In genomic region chr6:70781336-70781735, GRCm38 (mm10) we compare ENCODE assay signal across 20 mouse cellular contexts. TPM values are rescaled to one million over a fixed set of nuclear protein-coding genes. Genes with fewer than 3 reads are reported as not detected.
DNase-seq lines count a peak whose midpoint lies in the region; ATAC-seq and TF ChIP-seq lines count a peak whose summit lies in the region.
"Had no signal": no experiment of that assay in that cellular context is flagged by ENCODE, and none has a peak within 500 bp of the region (broad histone marks: within the 10 kb centered on the region; RNA-seq: fewer than 3 reads in every experiment).

No protein-coding gene starts in this region.

- in situ Hi-C loops in Patski (cut with MboI; ENCODE audit: low pct_unique_long_range_greater_than_20kb), result no loop called here

- H3K4me2 ChIP-seq in hindbrain, embryonic 12.5 days (replicated peaks), result no peak overlapping the region
- H3K4me2 ChIP-seq: embryonic facial prominence, embryonic 12.5 days; forebrain, embryonic 13.5 days; forebrain, embryonic 15.5 days had no signal

- H3K4me1 ChIP-seq in hindbrain, embryonic 12.5 days, result peaks cover 6% of the 10 kb centered on the region; the same call in 1 of the 2 replicates

- peak; percentile 66 for ATAC-seq in Patski
- ATAC-seq in hindbrain, embryonic 12.5 days (ENCODE audit: low FRiP score), result no peak
- ATAC-seq: activated CD4-positive, CD25-positive, alpha-beta regulatory T cell, adult 4 months; forebrain, embryonic 13.5 days; forebrain, embryonic 15.5 days; forebrain, postnatal 0 days had no signal

- POLR2A ChIA-PET in Patski (lab: Charles Lee), result interaction anchor here (0.7 to 1.1 kb wide), 2 partner anchors 12 to 587 kb away, joined by 3 to 4 read pairs; no protein-coding TSS in a partner anchor

- CTCF ChIA-PET in Patski (lab: Charles Lee), result interaction anchor here (1.3 to 5.0 kb wide), 2 partner anchors 13 to 17 kb away, joined by 5 to 27 read pairs; no protein-coding TSS in a partner anchor

- no peak for TF ChIP-seq CTCF in Patski (IDR thresholded peaks at IDR 0.05)

- 92% methylated on average over 2 of the region's 2 CpGs for WGBS in hindbrain, embryonic 12.5 days

- H3K9me3 ChIP-seq in hindbrain, embryonic 12.5 days (replicated peaks), result no peaks in the 10 kb centered on the region
- H3K9me3 ChIP-seq: embryonic facial prominence, embryonic 10.5 days; embryonic facial prominence, embryonic 12.5 days; forebrain, embryonic 13.5 days; forebrain, embryonic 15.5 days had no signal

- H3K9ac ChIP-seq in hindbrain, embryonic 12.5 days, result no peak overlapping the region
- H3K9ac ChIP-seq: embryonic facial prominence, embryonic 12.5 days; forebrain, embryonic 13.5 days; forebrain, embryonic 15.5 days; forebrain, postnatal 0 days had no signal

- DNase-seq in kidney, postnatal 10 days, result peak; percentile 21
- DNase-seq in kidney, adult 18-20 months, result no peak
- peak; percentile 53 for DNase-seq in Muller cell, postnatal 12 days (ENCODE audit: inconsistent ontology term)
- DNase-seq in Patski (ENCODE audit: low read depth, low spot score), result no peak
- DNase-seq in ZHBTc4 (ENCODE audit: low read depth, low spot score), result peak; percentile 35
- no peak for DNase-seq in right cerebral cortex, postnatal 36 days (ENCODE audit: low spot score in 2 of 2)
- DNase-seq: adrenal gland, adult 8-10 months; adrenal gland, postnatal 14 days; adrenal gland, postnatal 36 days; cerebellum, adult 11 months; cerebellum, adult 18-20 months; cerebellum, adult 8-10 months; cerebellum, adult 9-11 months; forebrain, postnatal 0 days had no signal

- H3K36me3 ChIP-seq in hindbrain, embryonic 12.5 days, result peaks cover 22% of the 10 kb centered on the region; the same call in 1 of the 2 replicates

- no peak overlapping the region for H3K27ac ChIP-seq in hindbrain, embryonic 12.5 days
- H3K27ac ChIP-seq: embryonic facial prominence, embryonic 10.5 days; embryonic facial prominence, embryonic 12.5 days; forebrain, embryonic 13.5 days; forebrain, embryonic 15.5 days had no signal

- H3K27me3 ChIP-seq in Patski, result no peaks in the 10 kb centered on the region
- no peaks in the 10 kb centered on the region for H3K27me3 ChIP-seq in hindbrain, embryonic 12.5 days
- H3K27me3 ChIP-seq: embryonic facial prominence, embryonic 12.5 days; forebrain, embryonic 13.5 days; forebrain, embryonic 15.5 days had no signal

- no peak overlapping the region for H3K4me3 ChIP-seq in hindbrain, embryonic 12.5 days
- H3K4me3 ChIP-seq: embryonic facial prominence, embryonic 10.5 days; embryonic facial prominence, embryonic 12.5 days; forebrain, embryonic 13.5 days; forebrain, embryonic 15.5 days had no signal

RNA-seq across cellular contexts. Expression of gene Rpia, which starts 10.7 kb away (rescaled TPM):
- polyA plus RNA-seq in Patski (2021), result 13.7 TPM
- 3.2 and 3.5 TPM in 2 replicates for polyA plus RNA-seq in hindbrain, embryonic 12.5 days (2016; fragmentation: Nextera tagmentation; extraction: Ambion mirVana)

Comparison
In these comparisons a context has a peak if more than half of its experiments do, and no peak if none do; other contexts are left out.
1. DNase-seq: peak in kidney, postnatal 10 days (single experiment), Muller cell, postnatal 12 days (single experiment) and ZHBTc4 (single experiment); none in kidney, adult 18-20 months (single experiment), Patski (single experiment) and right cerebral cortex, postnatal 36 days (0 of 2).